Mouse (Mus musculus) hindbrain, embryonic 16.5 days (tissue): ENCODE measurements around the gene Slc25a10. TPM values are rescaled to one million over a fixed set of nuclear protein-coding genes. Genes with fewer than 3 reads are reported as not detected.

ENCODE experiments used
- polyA plus RNA-seq: library from polyadenylated mRNA; unstranded; fragments of >200 nt; fragmentation: Nextera tagmentation; extraction: Ambion mirVana; gene quantifications from 2 replicates; pipeline ENCODE4 v1.2.1, GENCODE M21; 2015

Gene Slc25a10
- polyA plus RNA-seq, 1 experiment from 2014 or later: 31.2 TPM

Other genes with a start within 250 kb of the Slc25a10 start
- gene Actg1, start 143.3 kb upstream of the Slc25a10 start, polyA plus RNA-seq: 4,199 and 4,222 TPM in 2 replicates
- gene Fscn2, start 130.3 kb upstream of the Slc25a10 start, polyA plus RNA-seq: 0.66 and 1.6 TPM in 2 replicates
- gene Faap100, start 113.1 kb upstream of the Slc25a10 start, polyA plus RNA-seq: 103 and 109 TPM in 2 replicates
- gene Nploc4, start 54.1 kb upstream of the Slc25a10 start, polyA plus RNA-seq: 28.7 and 33.2 TPM in 2 replicates
- gene Tspan10, start 49.2 kb upstream of the Slc25a10 start, polyA plus RNA-seq: not detected in 2 replicates
- gene Pde6g, start 38.3 kb upstream of the Slc25a10 start, polyA plus RNA-seq: 0.30 TPM in 1 of 2 replicates, not detected in the other
- gene Oxld1, start 33.8 kb upstream of the Slc25a10 start, polyA plus RNA-seq: 10.8 and 15.8 TPM in 2 replicates
- gene Ccdc137, start 33.7 kb upstream of the Slc25a10 start, polyA plus RNA-seq: 23.5 and 25.9 TPM in 2 replicates
- 60.5 and 68.1 TPM in 2 replicates for gene Arl16, start 24.2 kb upstream of the Slc25a10 start, polyA plus RNA-seq
- 135 and 137 TPM in 2 replicates for gene Mrpl12, start 7.2 kb upstream of the Slc25a10 start, polyA plus RNA-seq
- 0.92 and 1.0 TPM in 2 replicates for gene Gcgr, start 38.9 kb downstream of the Slc25a10 start, polyA plus RNA-seq
- 243 and 245 TPM in 2 replicates for gene Mcrip1, start 57.9 kb downstream of the Slc25a10 start, polyA plus RNA-seq
- gene Ppp1r27, start 59.3 kb downstream of the Slc25a10 start, polyA plus RNA-seq: 0.64 TPM in 1 of 2 replicates, not detected in the other
- gene P4hb, start 81.4 kb downstream of the Slc25a10 start, polyA plus RNA-seq: 252 and 298 TPM in 2 replicates
- gene Arhgdia, start 89.8 kb downstream of the Slc25a10 start, polyA plus RNA-seq: 501 and 544 TPM in 2 replicates
- 55.8 and 202 TPM in 2 replicates for gene Alyref, start 106.5 kb downstream of the Slc25a10 start, polyA plus RNA-seq
- 194 and 203 TPM in 2 replicates for gene Anapc11, start 106.6 kb downstream of the Slc25a10 start, polyA plus RNA-seq
- 0.99 and 1.00 TPM in 2 replicates for gene Npb, start 116.6 kb downstream of the Slc25a10 start, polyA plus RNA-seq
- 236 and 242 TPM in 2 replicates for gene Pcyt2, start 126.1 kb downstream of the Slc25a10 start, polyA plus RNA-seq
- gene Sirt7, start 133.4 kb downstream of the Slc25a10 start, polyA plus RNA-seq: 39.4 and 41.3 TPM in 2 replicates
- gene Mafg, start 141.8 kb downstream of the Slc25a10 start, polyA plus RNA-seq: 25.4 and 34.6 TPM in 2 replicates
- gene Pycr1, start 151.9 kb downstream of the Slc25a10 start, polyA plus RNA-seq: 18.0 and 20.0 TPM in 2 replicates
- gene Myadml2, start 156.3 kb downstream of the Slc25a10 start, polyA plus RNA-seq: 1.1 and 2.4 TPM in 2 replicates
- 3.1 and 3.8 TPM in 2 replicates for gene Notum, start 169.3 kb downstream of the Slc25a10 start, polyA plus RNA-seq
- gene Aspscr1, start 181.1 kb downstream of the Slc25a10 start, polyA plus RNA-seq: 146 and 151 TPM in 2 replicates
- gene Cenpx, start 221.9 kb downstream of the Slc25a10 start, polyA plus RNA-seq: 106 and 107 TPM in 2 replicates
- gene Lrrc45, start 222.1 kb downstream of the Slc25a10 start, polyA plus RNA-seq: 73.4 and 77.8 TPM in 2 replicates
- 624 and 705 TPM in 2 replicates for gene Rac3, start 229.6 kb downstream of the Slc25a10 start, polyA plus RNA-seq
- 11.1 and 12.7 TPM in 2 replicates for gene Dcxr, start 235.4 kb downstream of the Slc25a10 start, polyA plus RNA-seq
- 1.3 and 2.0 TPM in 2 replicates for gene Cbr2, start 240.3 kb downstream of the Slc25a10 start, polyA plus RNA-seq